Mouse (Mus musculus): ENCODE data around the gene Prkce.

DNA sequence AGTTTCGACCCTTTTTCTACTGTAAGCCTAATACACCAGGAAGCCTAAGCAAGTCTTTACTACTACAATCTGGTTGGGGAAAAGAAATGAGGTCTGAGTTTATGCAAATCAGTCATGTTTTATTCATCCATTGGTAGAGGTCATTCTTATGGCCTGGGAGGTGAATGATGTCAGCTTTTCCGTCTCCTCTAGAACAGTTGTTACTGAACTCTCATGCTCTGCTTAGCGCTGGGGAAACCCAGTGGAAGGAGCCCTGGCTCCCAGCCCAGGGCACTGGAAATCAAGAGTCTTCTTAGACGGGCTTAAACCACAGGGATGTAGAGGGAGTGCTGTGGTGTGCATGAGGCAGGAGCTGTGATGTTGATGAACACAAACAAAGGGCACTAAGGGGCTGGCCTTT is 232.4 kb downstream of the Prkce start:
- TF ChIP-seq POLR2A (IDR thresholded peaks at IDR 0.05; ENCODE audit: borderline replicate concordance, control insufficient read depth, low read depth, low read length) (no peak), CTCF (IDR thresholded peaks at IDR 0.05; ENCODE audit: control insufficient read depth, insufficient read depth, low read length) (no peak)

All from bone marrow, adult 2 months (tissue).